Mouse (Mus musculus): ENCODE data around the gene Ubc. TPM values are rescaled to one million over a fixed set of nuclear protein-coding genes. Genes with fewer than 3 reads are reported as not detected.

Gene Ubc
- total and polyA plus RNA-seq, 2 experiments from 2014 or later, result 958 to 1,306 TPM

DNA sequence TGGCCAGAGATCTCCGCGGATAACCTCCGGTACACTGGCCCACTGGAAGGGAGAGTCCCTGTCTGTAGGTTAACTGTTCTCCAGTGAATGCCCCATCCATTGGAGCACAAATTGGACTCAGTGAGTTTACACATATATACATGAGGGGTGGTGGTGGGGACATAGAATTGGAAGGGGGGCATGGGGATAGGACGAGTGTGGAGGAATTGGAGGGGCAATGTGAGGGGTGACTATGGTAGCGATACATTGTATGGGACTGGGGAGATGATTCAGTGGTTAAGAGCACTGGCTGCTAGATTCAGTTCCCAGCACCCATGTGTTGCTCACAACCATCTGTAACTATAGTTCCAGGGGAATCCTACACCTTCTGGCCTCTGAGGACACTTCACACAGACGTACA is 13.0 kb upstream of the Ubc start:
- DNase-seq (ENCODE audit: low spot score) (no peak), ATAC-seq (ENCODE audit: low FRiP score) (no peak)
- Histone ChIP-seq H3K27me3 (ENCODE audit: insufficient read depth, low read length) (no peaks in the 10 kb centered on the region), H3K9ac (replicated peaks; ENCODE audit: low read length, poor library complexity, severe bottlenecking) (no peak overlapping the region), H3K27ac (ENCODE audit: low read depth, low read length) (0 out of 2 replicates have a peak overlapping the region, but pooled peaks have one; percentile 83), H3K4me2 (ENCODE audit: low read depth, low read length, poor library complexity, severe bottlenecking) (no peak overlapping the region), H3K4me3 (ENCODE audit: low read depth, low read length) (no peak overlapping the region), H3K36me3 (ENCODE audit: insufficient read depth, low read length) (no peaks in the 10 kb centered on the region), H3K4me1 (ENCODE audit: insufficient read depth, low read length) (peaks cover 8% of the 10 kb centered on the region; the same call in 1 of the 2 replicates), H3K9me3 (ENCODE audit: low read length) (no peaks in the 10 kb centered on the region)
- WGBS, result 66% methylated on average over 6 of the region's 6 CpGs
- no peak for TF ChIP-seq CTCF (IDR thresholded peaks at IDR 0.05)

DNA sequence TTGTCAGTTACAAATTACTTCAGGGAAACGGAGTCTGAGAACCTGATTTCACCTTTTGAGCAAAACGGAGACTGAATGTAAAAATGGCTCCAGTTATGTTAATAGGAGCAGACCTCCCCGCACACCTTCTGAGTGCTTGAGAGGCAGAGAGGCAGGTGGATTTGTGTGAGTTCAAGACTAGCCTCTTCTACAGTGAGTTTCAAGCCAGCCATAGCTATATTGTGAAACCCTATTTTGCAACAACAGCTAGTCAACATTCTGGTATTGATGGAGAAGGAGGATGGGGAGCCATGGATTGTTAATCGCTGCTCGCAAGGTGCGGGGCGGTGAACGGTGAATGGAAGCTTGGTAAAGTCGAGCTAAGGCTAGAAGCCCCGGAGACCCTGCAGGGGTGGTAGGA is 12.5 kb upstream of the Ubc start:
- Histone ChIP-seq H3K9ac (replicated peaks; ENCODE audit: low read length, poor library complexity, severe bottlenecking) (no peak overlapping the region), H3K27ac (ENCODE audit: low read depth, low read length) (no peak overlapping the region), H3K9me3 (ENCODE audit: low read length) (no peaks in the 10 kb centered on the region), H3K4me3 (ENCODE audit: low read depth, low read length) (no peak overlapping the region), H3K27me3 (ENCODE audit: insufficient read depth, low read length) (no peaks in the 10 kb centered on the region), H3K36me3 (ENCODE audit: insufficient read depth, low read length) (no peaks in the 10 kb centered on the region), H3K4me2 (ENCODE audit: low read depth, low read length, poor library complexity, severe bottlenecking) (no peak overlapping the region), H3K4me1 (ENCODE audit: insufficient read depth, low read length) (peaks cover 7% of the 10 kb centered on the region; the same call in 1 of the 2 replicates)
- ATAC-seq (ENCODE audit: low FRiP score) (no peak), DNase-seq (ENCODE audit: low spot score) (no peak)
- 59% methylated on average over 10 of the region's 10 CpGs for WGBS
- TF ChIP-seq CTCF (IDR thresholded peaks at IDR 0.05), result no peak

DNA sequence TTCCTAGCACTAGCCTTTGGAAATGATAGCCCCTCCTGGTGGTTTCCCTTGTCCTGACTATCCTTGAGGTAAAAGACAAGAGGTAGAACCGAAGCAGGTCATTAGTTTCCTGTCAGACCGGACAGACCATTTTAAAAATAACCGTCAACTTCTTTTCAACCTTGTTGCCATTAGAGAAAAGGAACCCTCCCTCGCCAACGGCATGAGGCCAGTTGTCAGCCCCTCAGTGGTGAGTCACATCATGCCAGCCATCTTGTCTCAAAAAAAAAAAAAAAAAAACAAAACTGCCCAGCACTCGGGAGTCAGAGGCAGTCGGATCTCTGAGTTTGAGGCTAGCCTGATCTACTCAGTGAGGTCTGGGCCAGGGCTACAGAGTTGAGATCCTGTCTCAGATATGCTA is 10.9 kb upstream of the Ubc start:
- TF ChIP-seq CTCF (IDR thresholded peaks at IDR 0.05), result peak; percentile 11; the same call in 1 of the 2 replicates
- no peaks in the 10 kb centered on the region for H3K27me3 ChIP-seq (ENCODE audit: insufficient read depth, low read length)
- DNase-seq (ENCODE audit: low spot score) (no peak), ATAC-seq (ENCODE audit: low FRiP score) (no peak)
- H3K9ac ChIP-seq (replicated peaks; ENCODE audit: low read length, poor library complexity, severe bottlenecking), result no peak overlapping the region
- H3K27ac ChIP-seq (ENCODE audit: low read depth, low read length), result no peak overlapping the region
- H3K36me3 ChIP-seq (ENCODE audit: insufficient read depth, low read length), result no peaks in the 10 kb centered on the region
- no peaks in the 10 kb centered on the region for H3K9me3 ChIP-seq (ENCODE audit: low read length)
- H3K4me1 ChIP-seq (ENCODE audit: insufficient read depth, low read length), result no peaks in the 10 kb centered on the region
- H3K4me3 ChIP-seq (ENCODE audit: low read depth, low read length), result no peak overlapping the region
- no peak overlapping the region for H3K4me2 ChIP-seq (ENCODE audit: low read depth, low read length, poor library complexity, severe bottlenecking)
- 75% methylated on average over 7 of the region's 7 CpGs for WGBS

DNA sequence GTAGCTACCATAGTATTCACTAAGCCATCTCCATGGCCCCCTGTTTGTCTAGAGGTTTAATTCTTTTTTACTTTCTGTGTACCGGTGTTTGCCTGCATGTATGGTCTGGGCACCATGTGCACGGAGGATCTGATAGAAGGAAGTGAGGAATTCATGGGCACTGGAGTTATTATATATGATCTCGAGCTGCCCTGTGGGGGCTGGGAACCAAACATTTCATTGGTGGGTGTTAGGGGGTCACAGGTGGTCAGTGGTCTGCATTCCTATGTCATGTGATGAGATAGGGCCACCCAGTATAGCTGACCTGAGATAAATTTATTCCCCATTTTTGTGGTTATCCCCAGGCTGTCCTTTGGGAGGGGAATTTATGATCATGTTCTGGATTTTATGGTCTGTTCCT is 5.0 kb upstream of the Ubc start:
- no peaks in the 10 kb centered on the region for H3K27me3 ChIP-seq (ENCODE audit: insufficient read depth, low read length)
- H3K9ac ChIP-seq (replicated peaks; ENCODE audit: low read length, poor library complexity, severe bottlenecking), result no peak overlapping the region
- H3K4me3 ChIP-seq (ENCODE audit: low read depth, low read length), result no peak overlapping the region
- H3K27ac ChIP-seq (ENCODE audit: low read depth, low read length), result peak overlapping the region; percentile 96
- 29% methylated on average over 3 of the region's 3 CpGs for WGBS
- no peak overlapping the region for H3K4me2 ChIP-seq (ENCODE audit: low read depth, low read length, poor library complexity, severe bottlenecking)
- no peak for DNase-seq (ENCODE audit: low spot score)
- TF ChIP-seq CTCF (IDR thresholded peaks at IDR 0.05), result no peak
- H3K9me3 ChIP-seq (ENCODE audit: low read length), result no peaks in the 10 kb centered on the region
- H3K4me1 ChIP-seq (ENCODE audit: insufficient read depth, low read length), result peaks cover 18% of the 10 kb centered on the region; the same call in 1 of the 2 replicates
- no peaks in the 10 kb centered on the region for H3K36me3 ChIP-seq (ENCODE audit: insufficient read depth, low read length)
- no peak for ATAC-seq (ENCODE audit: low FRiP score)

DNA sequence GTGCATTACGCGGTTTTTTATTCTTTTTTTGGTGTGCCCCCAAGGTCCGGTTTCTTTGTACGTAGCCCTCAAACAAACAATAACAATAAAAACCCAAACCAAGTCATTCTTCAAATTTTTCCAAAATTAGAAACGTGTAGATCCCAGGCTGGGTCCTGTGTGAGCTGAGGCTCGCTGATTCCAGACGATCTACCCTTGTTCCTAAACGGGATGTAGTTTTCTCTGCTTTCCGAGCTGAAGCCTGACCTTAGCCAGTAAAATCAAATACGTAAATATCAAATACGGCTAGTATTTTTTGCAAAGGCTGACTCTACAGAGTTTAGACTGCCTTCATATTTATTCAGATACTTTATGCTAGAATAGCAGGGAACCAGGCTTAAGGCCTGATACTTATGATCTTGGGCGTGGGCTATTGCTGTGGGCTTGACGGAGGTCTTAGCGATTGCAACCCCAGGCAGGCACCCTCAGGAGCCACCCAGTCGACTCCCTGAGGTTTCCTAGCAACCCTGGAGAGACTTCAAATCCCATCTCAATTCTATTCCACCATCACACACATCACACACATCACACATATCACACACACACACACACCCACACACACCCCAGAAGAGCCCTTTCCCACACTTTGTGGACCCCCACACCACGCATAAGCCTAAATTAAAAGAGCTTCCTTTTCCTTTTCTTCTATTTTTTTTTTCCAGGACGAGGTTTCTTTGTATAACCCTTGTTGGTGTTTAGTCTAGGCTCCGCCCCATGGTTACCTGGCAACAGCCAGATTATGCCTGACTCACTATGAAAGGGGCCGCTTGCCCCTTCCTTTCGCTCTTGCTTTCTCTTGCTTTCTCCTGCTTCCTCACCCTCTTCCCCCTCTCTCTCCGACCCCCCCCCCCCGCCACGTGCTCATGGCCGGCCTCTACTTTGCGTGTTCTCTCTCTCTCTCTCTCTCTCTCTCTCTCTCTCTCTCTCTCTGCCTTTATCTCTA is 3.9 kb upstream of the Ubc start:
- H3K9ac ChIP-seq (replicated peaks; ENCODE audit: low read length, poor library complexity, severe bottlenecking), result peak overlapping the region; percentile 34
- 3% methylated on average over 21 of the region's 25 CpGs for WGBS
- ATAC-seq (ENCODE audit: low FRiP score), result peak; percentile 51
- peak overlapping the region; percentile 45 for H3K4me2 ChIP-seq (ENCODE audit: low read depth, low read length, poor library complexity, severe bottlenecking)
- H3K4me1 ChIP-seq (ENCODE audit: insufficient read depth, low read length), result peaks cover 18% of the 10 kb centered on the region; the same call in 1 of the 2 replicates
- no peaks in the 10 kb centered on the region for H3K9me3 ChIP-seq (ENCODE audit: low read length)
- H3K36me3 ChIP-seq (ENCODE audit: insufficient read depth, low read length), result no peaks in the 10 kb centered on the region
- H3K27me3 ChIP-seq (ENCODE audit: insufficient read depth, low read length), result no peaks in the 10 kb centered on the region
- TF ChIP-seq CTCF (IDR thresholded peaks at IDR 0.05), result no peak
- peak overlapping the region; percentile 21; the same call in 1 of the 2 replicates for H3K4me3 ChIP-seq (ENCODE audit: low read depth, low read length)
- peak; percentile 96 for DNase-seq (ENCODE audit: low spot score)
- H3K27ac ChIP-seq (ENCODE audit: low read depth, low read length), result peak overlapping the region; percentile 96
